Mouse (Mus musculus) gastrocnemius, adult 2 months (tissue): ENCODE measurements at regions not wholly inside any gene's neighbourhood (a gene's known extent, or its start where the extent isn't known, plus 50 kb on each side); places are given as distances from the start of the nearest gene placed in this dataset.

Experiments
- DNase-seq: peaks from one replicate; pipeline ENCODE4 v3.0.0; 2022
- H3K27ac ChIP-seq: fragments of 200-600 bp; 2 replicates; pipeline ENCODE4 v1.8.1; 2022; ENCODE audit warnings: mild to moderate bottlenecking
- H3K4me3 ChIP-seq: fragments of 200-600 bp; 2 replicates; pipeline ENCODE4 v1.8.1; 2022; ENCODE audit warnings: mild to moderate bottlenecking, moderate library complexity
- CTCF ChIP-seq: fragments of 200-600 bp; IDR thresholded peaks from 2 replicates; pipeline ENCODE4 v1.8.1; 2022; ENCODE audit warnings: antibody characterized with exemption, mild to moderate bottlenecking, moderate library complexity
- intact Hi-C: fragments of 180-260 bp; cut with DNase I; formaldehyde crosslinking; loops from one replicate; pipeline ENCODE4 v1.15.1; 2025

- intact Hi-C loops: no loop called here
- no peak overlapping the region for H3K27ac ChIP-seq
- H3K4me3 ChIP-seq: no peak overlapping the region
- no peak for TF ChIP-seq CTCF
- no peak for DNase-seq
These were observed 239.5 kb upstream of the Dmac1 start for GRCm38 (mm10) chr4:75517459-75518158.
